Mouse (Mus musculus): ENCODE measurements around the gene Nr6a1. TPM values are rescaled to one million over a fixed set of nuclear protein-coding genes. Genes with fewer than 3 reads are reported as not detected.

Gene Nr6a1
- total RNA-seq, 2 experiments from 2014 or later = 5.6 to 7.0 TPM

DNA sequence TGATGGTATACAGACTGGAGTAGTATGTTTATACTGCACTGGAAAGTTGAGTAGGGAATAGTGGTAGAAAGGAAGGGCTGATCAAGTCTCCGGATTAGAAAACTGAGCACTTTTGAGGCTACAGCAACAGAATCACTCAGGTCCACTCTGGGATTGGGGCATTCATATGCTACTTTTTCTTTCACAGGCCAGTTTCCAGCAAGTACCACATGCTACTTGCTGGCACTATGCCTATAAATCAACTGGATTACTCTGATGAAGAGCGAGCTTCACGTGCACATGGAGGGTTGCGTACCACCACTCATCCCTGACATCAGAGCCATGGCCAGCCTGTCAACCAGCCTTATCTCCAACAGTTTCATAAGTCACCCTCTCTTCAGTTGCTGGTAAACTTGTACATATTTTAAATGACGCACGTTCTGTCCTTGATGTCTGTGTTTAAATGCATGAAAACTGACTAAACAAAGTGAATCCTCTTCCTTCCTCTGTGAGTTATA, 197.1 kb downstream of the Nr6a1 start:
- H3K27ac ChIP-seq = no peak overlapping the region
- no peak for DNase-seq (ENCODE audit: low spot score in 2 of 2)
- no peak for TF ChIP-seq CTCF (conservative IDR thresholded peaks at IDR 0.05)
- H3K4me3 ChIP-seq = no peak overlapping the region

DNA sequence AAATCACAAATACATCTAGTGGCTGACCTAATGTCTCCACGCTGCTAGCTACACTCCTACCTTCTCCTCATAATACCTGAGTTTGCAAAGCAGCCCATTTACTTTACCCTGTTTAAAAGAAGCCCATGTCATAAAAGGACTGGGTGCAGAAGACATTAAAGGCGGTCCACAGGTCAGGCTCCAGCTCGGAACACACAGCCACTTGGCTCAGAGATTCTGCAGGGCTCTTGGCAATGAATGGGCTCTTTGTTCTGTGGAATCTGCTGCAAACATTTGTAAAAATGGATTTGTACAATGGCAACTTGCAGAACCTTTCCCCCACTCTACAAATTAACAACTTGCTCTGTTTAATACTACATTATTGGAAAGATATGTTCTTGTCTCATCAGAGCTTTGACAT, 202.1 kb downstream of the Nr6a1 start:
- no peak overlapping the region for H3K4me3 ChIP-seq
- TF ChIP-seq CTCF (conservative IDR thresholded peaks at IDR 0.05) = no peak
- no peak for DNase-seq (ENCODE audit: low spot score in 2 of 2)
- H3K27ac ChIP-seq = no peak overlapping the region

DNA sequence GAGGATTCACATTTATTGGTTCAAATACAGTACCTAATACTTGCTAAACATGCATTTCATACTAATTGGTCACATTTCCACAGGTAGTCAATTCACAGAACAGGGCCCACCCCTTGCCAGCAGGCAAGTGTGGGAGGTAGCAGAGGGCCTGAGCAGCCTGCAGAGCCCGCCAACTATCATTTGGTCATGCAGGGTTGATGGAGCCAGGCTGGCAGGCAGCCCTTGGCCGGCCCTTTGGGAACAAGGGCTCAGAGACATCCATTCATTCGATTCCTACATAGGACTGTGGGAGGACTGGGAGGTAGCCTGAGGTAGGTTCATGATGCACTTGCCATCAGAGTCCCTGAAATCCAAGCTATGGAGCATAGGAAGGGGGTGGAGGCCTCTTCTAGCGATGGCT, 204.1 kb downstream of the Nr6a1 start:
- DNase-seq (ENCODE audit: low spot score in 2 of 2) = no peak
- no peak overlapping the region for H3K27ac ChIP-seq
- H3K4me3 ChIP-seq = no peak overlapping the region
- TF ChIP-seq CTCF (conservative IDR thresholded peaks at IDR 0.05) = no peak

DNA sequence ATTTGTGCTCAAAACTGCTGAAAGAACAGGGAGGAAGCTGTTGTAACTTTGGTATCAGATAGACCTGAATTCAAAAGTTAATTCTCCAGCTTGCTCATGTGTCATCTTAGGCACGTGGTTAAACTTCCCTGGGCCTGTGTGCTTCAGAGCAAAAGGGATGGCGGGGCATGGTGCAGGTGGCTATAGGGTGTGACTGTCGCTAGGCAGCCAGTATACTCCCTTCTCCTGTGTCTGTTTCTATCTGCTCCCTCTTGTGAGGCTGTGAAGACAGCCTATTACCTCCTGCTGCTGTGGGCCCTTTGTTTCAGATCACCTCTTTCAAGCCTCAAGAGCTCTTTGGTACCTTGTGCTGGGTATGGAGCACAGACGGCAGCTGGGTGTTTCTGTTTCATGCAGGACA, 205.4 kb downstream of the Nr6a1 start:
- H3K4me3 ChIP-seq = no peak overlapping the region
- H3K27ac ChIP-seq = no peak overlapping the region
- DNase-seq (ENCODE audit: low spot score in 2 of 2) = no peak
- no peak for TF ChIP-seq CTCF (conservative IDR thresholded peaks at IDR 0.05)

DNA sequence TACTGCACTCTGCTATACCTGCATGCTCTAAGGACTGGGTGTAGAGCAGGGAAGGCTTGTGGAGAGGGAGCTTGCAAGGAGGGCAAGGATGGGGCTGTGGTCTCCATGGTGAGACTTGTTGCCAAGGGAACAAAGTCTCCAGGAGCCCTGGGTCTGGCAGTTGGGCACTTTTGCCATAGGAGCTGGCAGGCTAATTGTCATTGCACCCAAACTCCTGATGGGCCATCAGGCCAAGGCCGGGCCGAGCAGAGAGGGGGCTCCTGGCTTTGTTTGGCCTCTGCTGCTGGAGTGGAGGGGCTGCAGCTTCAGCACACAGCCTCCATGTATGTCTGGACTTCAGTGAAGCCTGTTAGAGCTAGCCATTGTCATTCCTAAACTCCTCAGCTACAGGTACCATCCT, 206.8 kb downstream of the Nr6a1 start:
- Histone ChIP-seq H3K4me3 (no peak overlapping the region), H3K27ac (no peak overlapping the region)
- no peak for DNase-seq (ENCODE audit: low spot score in 2 of 2)
- no peak for TF ChIP-seq CTCF (conservative IDR thresholded peaks at IDR 0.05)

DNA sequence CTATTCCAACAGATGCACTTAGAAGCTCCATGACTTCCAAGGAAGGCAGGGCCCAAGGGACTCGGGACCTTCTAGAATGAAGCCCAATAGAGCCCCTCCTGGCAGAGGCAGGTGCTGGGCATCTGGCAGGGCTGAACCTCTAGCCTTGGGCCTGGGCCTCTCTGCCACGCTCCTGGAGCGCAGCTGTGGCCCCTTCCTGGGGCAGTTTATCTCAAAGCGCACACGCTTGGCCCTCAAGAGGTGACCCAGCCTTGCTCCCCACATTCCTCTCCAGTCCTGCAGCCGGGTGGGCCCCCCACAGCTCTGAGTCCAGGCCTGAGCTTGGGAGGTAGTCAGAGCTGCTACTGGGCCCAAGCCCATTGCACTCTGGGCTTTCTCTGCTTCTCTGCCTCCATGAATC, 208.1 kb downstream of the Nr6a1 start:
- H3K27ac ChIP-seq = no peak overlapping the region
- no peak overlapping the region for H3K4me3 ChIP-seq
- no peak for DNase-seq (ENCODE audit: low spot score in 2 of 2)
- TF ChIP-seq CTCF (conservative IDR thresholded peaks at IDR 0.05) = no peak

DNA sequence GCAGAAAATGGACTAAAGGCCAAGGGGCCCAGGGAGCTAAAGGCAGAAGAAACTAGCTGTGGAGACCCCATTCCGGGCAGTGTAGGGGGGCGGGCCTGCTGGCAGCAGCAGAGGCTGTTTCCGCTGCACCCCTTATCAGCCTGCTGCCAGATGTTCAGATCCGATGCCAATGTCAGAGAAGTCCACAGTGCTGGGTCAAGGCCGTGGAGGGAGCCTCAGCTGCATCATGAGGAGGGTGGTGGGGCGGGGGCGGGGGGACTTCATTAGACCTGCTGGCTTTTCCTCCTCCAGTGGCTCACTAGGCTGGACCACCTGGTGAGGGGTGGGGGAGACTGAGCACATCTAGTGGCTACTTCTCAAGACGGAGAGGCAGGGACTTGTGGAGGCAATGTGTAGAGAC, 208.8 kb downstream of the Nr6a1 start:
- H3K27ac ChIP-seq = no peak overlapping the region
- no peak for DNase-seq (ENCODE audit: low spot score in 2 of 2)
- no peak overlapping the region for H3K4me3 ChIP-seq
- TF ChIP-seq CTCF (conservative IDR thresholded peaks at IDR 0.05) = no peak

DNA sequence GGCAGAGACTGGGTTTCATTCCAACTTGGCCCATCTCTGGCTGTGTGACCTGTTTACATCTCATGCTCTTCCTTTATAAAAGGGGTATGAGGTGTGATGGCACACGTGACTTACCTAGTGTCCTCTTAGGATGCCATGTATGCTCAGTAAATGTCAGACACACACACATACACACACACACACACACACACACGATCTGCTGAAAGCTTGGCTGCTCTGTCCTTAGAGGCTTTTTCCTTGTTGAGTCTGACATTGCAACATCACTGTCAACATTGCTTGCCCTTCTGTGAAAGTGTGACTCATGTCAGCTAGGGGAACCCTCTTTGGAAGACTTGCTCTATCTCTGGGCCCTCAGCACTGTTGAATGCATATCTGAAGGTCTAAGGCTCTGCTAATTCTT, 210.1 kb downstream of the Nr6a1 start:
- Histone ChIP-seq H3K4me3 (no peak overlapping the region), H3K27ac (no peak overlapping the region)
- no peak for TF ChIP-seq CTCF (conservative IDR thresholded peaks at IDR 0.05)
- no peak for DNase-seq (ENCODE audit: low spot score in 2 of 2)

DNA sequence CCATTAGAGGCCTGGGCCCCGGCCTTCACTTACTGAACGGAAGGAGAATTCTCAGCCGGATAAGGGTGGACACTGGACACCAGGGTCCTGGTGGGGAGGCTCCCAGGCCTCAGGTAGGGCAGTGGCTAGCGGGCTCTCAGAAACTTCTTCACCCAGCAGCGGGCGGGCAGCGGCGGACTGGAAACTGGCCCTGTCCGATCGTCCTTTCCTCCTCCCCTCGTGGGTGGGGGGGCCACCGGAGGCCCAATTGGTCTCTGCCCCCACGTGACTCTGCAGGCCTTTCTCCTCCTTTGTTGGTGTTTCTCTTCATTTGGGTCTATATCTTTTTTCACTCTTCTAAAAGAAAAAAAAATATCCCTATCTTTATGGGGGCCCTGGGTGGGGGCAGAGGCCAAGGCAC, 213.2 kb downstream of the Nr6a1 start, which contains the start of gene Nr5a1:
Gene Nr5a1 (minus strand): TSS at position 219 of the 400 bp plus-strand sequence.
- Histone ChIP-seq H3K27ac (no peak within 1 kb of the TSS), H3K4me3 (no peak within 1 kb of the TSS)
- DNase-seq (ENCODE audit: low spot score in 2 of 2) = no peak
- no peak for TF ChIP-seq CTCF (conservative IDR thresholded peaks at IDR 0.05)

DNA sequence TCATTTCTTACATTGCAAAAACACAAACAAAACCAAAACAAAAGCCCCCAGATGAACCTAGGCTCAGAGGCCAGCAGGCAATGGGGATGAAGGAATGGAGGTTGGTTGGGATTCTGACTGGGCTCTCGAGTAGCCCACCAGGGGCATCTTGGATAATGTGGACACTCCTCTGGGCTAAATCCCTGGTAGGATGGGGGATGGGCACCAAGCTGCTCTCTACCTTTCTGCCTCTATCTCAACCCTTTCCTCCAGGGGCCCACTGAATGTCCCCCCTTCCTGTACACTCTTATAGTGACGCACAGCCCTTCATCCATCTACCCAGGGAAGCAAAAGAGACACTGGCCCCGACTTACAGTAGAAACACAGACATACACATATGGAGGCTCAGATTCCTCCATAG, 213.9 kb downstream of the Nr6a1 start:
- Histone ChIP-seq H3K4me3 (no peak overlapping the region), H3K27ac (no peak overlapping the region)
- TF ChIP-seq CTCF (conservative IDR thresholded peaks at IDR 0.05) = no peak
- DNase-seq (ENCODE audit: low spot score in 2 of 2) = no peak

DNA sequence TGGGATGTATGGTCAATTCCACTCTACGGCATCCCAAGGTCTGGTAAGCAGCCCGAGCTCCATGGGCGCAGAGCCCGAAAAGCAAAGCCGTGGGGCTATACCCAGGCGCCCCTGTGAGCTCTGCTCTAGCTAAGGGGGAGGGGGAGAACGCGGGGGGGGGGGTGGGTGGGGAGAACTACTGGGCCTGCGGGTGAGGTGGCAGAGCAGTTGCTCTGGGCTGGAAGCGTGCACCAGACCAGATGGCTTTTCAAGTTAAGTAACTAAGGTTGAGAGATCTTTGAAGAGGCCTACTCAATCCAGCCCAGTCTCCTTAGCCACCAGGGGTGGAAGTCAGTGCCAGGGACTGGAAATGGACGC, 214.7 kb downstream of the Nr6a1 start:
- no peak for TF ChIP-seq CTCF (conservative IDR thresholded peaks at IDR 0.05)
- DNase-seq (ENCODE audit: low spot score in 2 of 2) = no peak
- Histone ChIP-seq H3K4me3 (no peak overlapping the region), H3K27ac (no peak overlapping the region)

DNA sequence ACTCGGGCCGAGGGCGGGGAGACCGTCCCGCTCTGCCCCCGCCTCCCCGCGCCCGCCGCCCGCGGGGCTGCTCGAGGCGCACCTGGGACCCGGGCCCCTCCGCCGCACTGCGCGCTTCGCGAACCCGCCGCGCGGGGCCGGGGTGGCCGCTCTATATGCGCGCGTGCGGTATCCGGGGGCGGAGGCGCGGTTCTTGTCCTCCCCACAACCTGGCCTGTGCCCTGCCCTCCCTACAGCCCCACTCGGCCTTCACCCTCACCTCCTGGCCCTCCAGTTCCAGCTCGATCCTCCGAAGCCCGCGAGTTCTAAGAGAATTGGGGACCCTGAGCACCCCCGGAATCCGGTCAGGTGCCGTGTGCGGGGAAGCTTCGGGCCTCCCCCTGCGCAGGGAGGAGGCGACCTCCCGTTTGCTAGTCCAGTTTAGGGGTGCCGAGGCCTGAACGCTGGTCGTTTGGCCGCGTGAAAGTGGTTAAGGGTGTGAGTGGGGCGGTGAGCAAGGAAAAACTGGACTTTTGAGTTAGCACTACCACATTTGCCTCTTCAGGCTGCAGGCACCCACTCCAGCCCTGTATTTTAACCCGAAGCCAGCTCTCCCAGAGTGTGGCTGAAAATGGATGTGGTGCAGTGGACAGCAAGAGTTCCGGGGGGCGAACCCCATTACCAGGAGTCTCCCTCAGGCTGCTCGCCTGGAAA, 215.3 kb downstream of the Nr6a1 start:
- no peak overlapping the region for H3K27ac ChIP-seq
- no peak overlapping the region for H3K4me3 ChIP-seq
- TF ChIP-seq CTCF (conservative IDR thresholded peaks at IDR 0.05) = no peak

DNA sequence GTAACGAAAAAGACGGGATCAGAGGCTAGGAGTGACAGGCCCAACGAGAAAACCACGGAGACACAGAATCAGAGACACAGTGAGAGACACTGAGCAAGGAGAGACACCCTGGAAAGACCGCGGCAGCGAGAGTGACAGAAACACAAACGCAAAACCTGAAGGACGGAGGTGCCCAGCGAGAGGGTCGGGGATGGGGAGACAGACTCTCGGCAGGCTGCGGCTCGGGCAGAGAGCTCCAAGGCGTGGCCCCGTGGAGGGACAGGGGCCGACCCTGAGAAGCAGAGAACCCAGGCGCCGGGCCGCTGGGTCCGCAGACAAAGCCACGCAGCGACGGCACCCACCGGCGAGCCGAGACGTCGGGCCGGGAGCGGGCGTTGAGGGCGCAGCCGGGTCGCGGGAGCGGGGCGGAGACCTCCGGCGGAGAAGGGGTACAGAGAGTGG, 216.0 kb downstream of the Nr6a1 start:
- Histone ChIP-seq H3K4me3 (no peak overlapping the region), H3K27ac (no peak overlapping the region)
- no peak for TF ChIP-seq CTCF (conservative IDR thresholded peaks at IDR 0.05)
- no peak for DNase-seq (ENCODE audit: low spot score in 2 of 2)

More for the DNA sequence above, 215.3 kb downstream of the Nr6a1 start:
- no peak for DNase-seq (ENCODE audit: low spot score in 2 of 2)
